Mouse (Mus musculus) embryonic fibroblast, embryonic 13.5 days (primary cell): ENCODE data around the gene Wscd2. TPM values are rescaled to one million over a fixed set of nuclear protein-coding genes. Genes with fewer than 3 reads are reported as not detected.
A peak's percentile ranks its signal among the peaks of the same experiment; 100 is the strongest.

Experiments used
- H3K27ac ChIP-seq: 2 replicates; pipeline ENCODE4 v1.5.1; 2012; ENCODE audit warnings: low read length, control low read depth, inconsistent platforms; ENCODE audit not compliant: insufficient read depth
- H3K4me1 ChIP-seq: 2 replicates; pipeline ENCODE4 v1.6.1; 2011; ENCODE audit warnings: low read length; ENCODE audit not compliant: control insufficient read depth, insufficient read depth
- H3K4me3 ChIP-seq: 2 replicates; pipeline ENCODE4 v1.5.1; 2011; ENCODE audit warnings: mild to moderate bottlenecking, control low read depth, low read length; ENCODE audit not compliant: insufficient read depth
- CTCF ChIP-seq: IDR thresholded peaks from 2 replicates; pipeline ENCODE4 v1.5.1; 2011; ENCODE audit warnings: mild to moderate bottlenecking, control low read depth, low read length, moderate library complexity, borderline replicate concordance; ENCODE audit not compliant: insufficient read depth
- POLR2A ChIP-seq: IDR thresholded peaks from 2 replicates; pipeline ENCODE4 v1.6.1; 2011; ENCODE audit warnings: low read depth, mild to moderate bottlenecking, control low read depth, low read length, moderate library complexity
- polyA plus RNA-seq: library from polyadenylated mRNA; stranded (reverse); fragments of >200 nt; gene quantifications from 2 replicates; pipeline ENCODE4 v1.2.4, GENCODE M21; 2011; ENCODE audit warnings: low read depth; ENCODE audit not compliant: missing spikeins, insufficient read length

Wscd2 gene
- polyA plus RNA-seq, 1 experiment, result 4.1 TPM

DNA sequence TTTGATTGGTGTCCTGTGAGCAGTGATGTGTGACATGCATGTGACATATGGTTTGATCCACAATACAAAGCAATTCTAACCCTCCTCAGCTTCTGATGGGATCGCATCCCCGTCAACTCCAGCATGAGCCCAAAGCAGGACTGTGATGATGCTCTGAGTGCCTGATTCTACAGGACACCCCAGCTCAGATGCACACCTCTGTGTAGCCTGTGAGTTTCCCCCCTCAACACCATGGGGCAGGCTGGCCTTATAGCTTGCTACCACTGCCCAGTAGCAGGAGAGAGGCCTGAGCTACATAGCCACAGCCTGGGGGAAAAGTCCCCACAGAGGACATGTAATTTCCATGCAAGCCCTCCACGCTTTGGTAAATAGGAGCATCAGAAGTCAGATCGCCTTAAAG is 27.3 kb downstream of the Wscd2 start:
- H3K4me1 ChIP-seq, result no peaks in the 10 kb centered on the region
- no peak overlapping the region for H3K27ac ChIP-seq
- no peak overlapping the region for H3K4me3 ChIP-seq
- no peak for TF ChIP-seq POLR2A
- TF ChIP-seq CTCF, result no peak

DNA sequence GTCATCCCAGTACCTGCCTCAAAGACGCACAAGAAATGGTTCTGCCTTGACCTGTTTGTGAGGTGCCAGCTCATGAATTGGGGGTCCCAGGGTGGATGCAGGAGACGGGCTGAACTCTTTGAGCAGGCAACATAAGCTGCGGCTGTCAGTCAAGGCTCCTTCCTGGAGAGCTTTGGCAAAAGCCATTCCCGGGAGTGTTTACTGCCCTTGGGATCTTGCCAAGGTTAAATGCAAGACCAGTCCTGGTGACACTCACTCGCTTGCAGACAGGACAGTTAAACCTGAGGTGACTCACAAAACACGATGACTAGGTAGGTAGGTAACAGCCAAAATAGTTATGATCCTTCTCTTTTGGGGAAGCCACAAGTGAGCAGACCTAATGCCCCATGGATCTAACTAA is 30.9 kb downstream of the Wscd2 start:
- TF ChIP-seq POLR2A, result no peak
- TF ChIP-seq CTCF, result no peak
- Histone ChIP-seq H3K4me1 (no peaks in the 10 kb centered on the region), H3K4me3 (no peak overlapping the region), H3K27ac (no peak overlapping the region)

DNA sequence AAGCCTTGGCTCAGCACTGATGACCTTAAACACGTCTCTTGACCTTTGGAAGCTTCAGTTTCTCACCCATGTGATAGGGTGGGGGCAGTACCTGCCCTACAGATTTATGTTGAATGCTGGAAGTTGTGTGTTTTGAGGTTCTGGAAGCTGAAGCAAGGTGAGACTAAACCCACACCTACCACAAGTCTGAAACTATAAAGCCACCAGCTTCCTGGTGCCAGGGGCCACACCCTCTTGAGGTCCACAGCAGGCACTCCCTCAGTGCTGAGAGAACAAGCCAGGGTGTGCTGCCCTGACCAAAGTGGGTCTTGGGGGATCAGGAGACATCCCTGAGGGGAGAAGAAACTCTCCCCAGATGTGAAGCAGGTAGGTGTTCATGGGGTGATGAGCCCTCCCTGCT is 48.7 kb downstream of the Wscd2 start:
- TF ChIP-seq POLR2A (no peak), CTCF (no peak)
- no peaks in the 10 kb centered on the region for H3K4me1 ChIP-seq
- no peak overlapping the region for H3K27ac ChIP-seq
- no peak overlapping the region for H3K4me3 ChIP-seq

DNA sequence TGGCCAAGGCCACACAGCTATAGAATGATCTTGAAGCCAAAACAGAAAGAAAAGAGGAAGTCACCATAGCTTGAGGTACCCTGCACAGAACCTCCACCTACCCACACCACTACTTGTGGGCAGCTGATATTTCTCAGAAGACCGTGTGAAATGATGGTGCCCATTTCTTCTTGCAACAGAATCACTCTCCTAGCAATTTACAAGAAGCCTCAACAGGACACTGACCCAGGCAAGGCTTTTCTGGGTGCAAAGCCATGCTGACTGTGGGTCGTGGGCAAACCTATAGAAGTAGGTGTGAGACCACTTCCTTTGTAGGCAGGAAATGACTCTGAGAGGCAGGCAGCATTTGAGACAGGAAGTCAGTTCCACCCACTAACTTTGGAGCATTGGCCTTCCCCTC is 49.3 kb downstream of the Wscd2 start:
- TF ChIP-seq POLR2A (no peak), CTCF (no peak)
- no peak overlapping the region for H3K4me3 ChIP-seq
- no peak overlapping the region for H3K27ac ChIP-seq
- H3K4me1 ChIP-seq, result no peaks in the 10 kb centered on the region

DNA sequence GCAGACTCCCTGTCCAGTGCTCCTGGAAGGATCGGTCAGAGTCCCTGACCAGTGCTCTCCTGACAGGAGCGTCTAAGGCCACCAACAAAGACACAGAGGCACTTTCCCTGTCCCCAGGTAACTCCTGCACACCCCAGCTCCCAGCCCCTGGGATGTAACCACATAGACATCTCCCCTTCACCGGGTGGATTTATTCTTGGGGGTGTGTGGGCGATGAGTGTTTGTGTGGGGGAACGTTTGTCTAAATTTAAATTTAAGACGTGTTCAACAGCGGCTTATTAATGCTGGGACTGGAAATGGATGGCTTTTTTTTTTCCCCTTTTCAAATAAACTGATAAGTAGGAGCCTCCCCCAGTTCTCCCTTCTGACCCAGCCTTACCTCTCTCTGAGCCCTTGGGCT is 49.7 kb downstream of the Wscd2 start:
- H3K4me3 ChIP-seq, result no peak overlapping the region
- TF ChIP-seq POLR2A (no peak), CTCF (no peak)
- H3K4me1 ChIP-seq, result no peaks in the 10 kb centered on the region
- no peak overlapping the region for H3K27ac ChIP-seq

DNA sequence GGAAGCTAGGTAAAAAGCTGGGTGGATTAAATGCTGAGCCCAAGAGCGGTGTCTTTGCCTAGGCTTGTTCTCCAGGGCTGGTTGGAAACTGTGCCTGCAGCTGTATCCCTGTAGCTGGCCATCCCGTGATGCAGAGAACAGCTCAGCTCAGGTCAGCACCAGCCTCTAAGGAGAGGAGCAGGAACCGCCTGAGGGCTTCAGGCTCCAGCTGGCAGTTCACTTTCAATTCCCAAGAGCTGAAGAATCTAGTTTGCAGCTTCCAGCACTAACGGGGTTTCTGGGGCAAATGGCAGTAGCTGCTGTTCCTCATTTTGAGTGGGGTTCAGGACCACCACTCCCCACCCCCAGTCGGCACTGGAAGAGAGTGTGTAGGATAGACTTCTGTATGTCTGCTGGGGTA is 51.1 kb downstream of the Wscd2 start:
- H3K4me3 ChIP-seq, result no peak overlapping the region
- H3K27ac ChIP-seq, result peak overlapping the region; percentile 5; the same call in 1 of the 2 replicates
- no peak for TF ChIP-seq CTCF
- no peaks in the 10 kb centered on the region for H3K4me1 ChIP-seq

DNA sequence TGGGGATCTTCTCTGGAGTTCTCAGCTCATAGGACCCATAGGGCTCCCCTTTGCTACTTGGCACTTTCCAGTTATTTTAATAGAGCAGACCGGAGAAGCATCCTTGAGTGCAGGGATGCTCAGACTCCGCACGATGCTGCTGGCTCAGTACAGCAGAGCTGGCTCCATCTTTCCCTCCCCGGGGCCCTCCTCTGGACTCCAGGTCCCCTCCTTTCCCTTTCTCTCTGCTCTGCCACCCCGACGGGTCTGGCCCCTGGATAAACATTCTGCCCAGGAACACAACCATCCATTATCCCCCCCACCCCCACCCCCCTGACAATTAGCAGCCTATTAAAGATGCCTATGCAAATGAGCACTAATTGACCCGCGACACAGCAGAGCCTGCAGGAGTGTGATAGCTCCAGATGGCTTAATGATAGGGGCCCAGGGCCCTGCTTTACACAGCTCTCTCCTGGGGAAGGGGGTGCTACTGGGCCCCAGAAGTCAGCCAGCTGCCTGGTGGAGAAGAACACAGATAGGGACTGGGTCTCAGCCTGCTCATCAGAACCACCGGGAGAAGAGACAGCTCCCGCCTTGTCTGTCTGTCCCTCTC is 52.8 kb downstream of the Wscd2 start:
- Histone ChIP-seq H3K4me3 (no peak overlapping the region), H3K27ac (no peak overlapping the region), H3K4me1 (no peaks in the 10 kb centered on the region)
- TF ChIP-seq POLR2A, result no peak
- no peak for TF ChIP-seq CTCF

DNA sequence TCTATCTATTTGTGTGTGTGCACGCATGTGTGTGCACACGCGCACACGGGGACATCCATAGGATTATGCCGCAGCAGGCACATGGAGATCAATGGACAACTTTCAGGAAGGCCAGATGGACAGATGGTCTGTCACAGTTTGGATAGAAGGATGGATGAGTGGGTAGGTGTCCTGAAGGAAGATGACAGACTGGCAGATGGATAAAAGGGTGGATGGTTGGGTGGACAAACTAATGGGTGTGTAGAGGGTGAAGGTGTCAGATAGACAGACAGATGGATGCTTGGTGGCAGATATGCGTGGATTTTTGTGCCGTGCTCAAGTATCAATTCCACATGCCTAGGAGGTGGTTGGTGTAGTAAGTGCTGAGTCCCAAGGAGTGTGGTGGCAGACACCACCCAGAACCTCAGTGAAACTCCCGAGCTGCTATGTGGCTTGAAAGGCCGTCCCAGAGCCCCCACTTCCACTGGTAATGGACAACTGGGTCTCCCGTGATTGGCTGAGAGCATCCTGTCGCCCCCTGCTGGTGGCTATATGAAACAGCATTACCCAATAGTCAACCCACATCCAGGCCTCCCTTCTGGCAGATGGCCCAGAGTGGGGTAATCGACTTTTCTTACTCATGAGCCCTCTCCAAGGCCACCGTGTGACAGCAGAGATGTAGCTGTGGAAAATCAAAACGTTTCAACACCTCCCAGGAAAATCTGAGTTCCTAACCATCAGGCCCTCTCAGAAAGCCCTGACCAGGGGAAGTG is 58.0 kb downstream of the Wscd2 start:
- TF ChIP-seq CTCF, result peak; percentile 38; the same call in 1 of the 2 replicates
- TF ChIP-seq POLR2A, result no peak
- H3K27ac ChIP-seq, result no peak overlapping the region
- H3K4me1 ChIP-seq, result no peaks in the 10 kb centered on the region
- no peak overlapping the region for H3K4me3 ChIP-seq

DNA sequence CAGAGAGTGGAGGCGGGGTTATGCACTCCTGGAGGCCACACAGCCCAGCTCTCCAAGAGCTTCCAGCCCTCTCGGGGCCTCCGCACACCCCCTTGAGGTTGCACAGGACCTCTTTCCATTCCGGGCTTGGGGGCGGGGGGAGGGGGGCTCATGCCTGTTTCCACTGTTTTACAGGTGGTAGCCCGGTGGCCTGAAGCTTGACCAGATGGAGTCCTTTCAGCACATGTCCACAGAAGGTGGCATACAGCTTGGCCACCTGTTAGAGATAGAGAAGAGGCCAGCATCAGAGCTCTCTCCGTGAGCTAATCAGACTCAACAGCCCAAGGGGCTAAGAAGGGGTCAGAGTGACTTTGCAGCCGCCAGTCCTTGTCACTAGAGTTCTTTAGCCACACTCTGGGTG is 60.1 kb downstream of the Wscd2 start:
- H3K4me1 ChIP-seq, result no peaks in the 10 kb centered on the region
- no peak overlapping the region for H3K27ac ChIP-seq
- H3K4me3 ChIP-seq, result no peak overlapping the region
- TF ChIP-seq POLR2A (no peak), CTCF (no peak)

DNA sequence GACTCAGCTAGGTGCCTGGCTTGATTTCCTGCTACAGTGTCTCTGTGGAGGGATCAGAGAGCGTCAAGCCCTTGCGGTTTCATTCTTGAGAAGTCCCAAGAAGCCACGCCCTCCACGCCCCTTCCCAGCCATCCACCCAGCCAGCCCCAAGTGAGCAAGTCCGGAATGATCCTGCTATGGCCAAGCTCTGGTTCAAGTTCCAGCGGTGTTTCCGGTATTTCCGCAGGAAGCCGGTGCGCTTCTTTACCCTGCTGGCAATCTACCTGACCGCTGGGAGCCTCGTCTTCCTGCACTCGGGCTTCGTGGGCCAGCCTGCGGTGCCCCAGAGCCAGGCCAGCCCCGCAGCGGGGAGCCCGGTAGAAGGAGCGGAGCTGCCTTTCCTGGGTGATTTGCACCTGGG is 60.6 kb downstream of the Wscd2 start:
- TF ChIP-seq CTCF (no peak), POLR2A (no peak)
- H3K4me1 ChIP-seq, result no peaks in the 10 kb centered on the region
- H3K27ac ChIP-seq, result no peak overlapping the region
- no peak overlapping the region for H3K4me3 ChIP-seq
